Mouse (Mus musculus) ZHBTc4 (cell line): ENCODE data around the gene Phc2.
"Not testable (repeated sequence)": the region's sequence is repeated elsewhere in the genome, so short reads cannot be mapped to it uniquely, and the experiment has no call there.

Source experiments
- DNase-seq: peaks from one replicate; pipeline ENCODE4 v3.0.0-alpha.2; 2011; ENCODE audit warnings: low read depth, low spot score

Phc2 gene

DNA sequence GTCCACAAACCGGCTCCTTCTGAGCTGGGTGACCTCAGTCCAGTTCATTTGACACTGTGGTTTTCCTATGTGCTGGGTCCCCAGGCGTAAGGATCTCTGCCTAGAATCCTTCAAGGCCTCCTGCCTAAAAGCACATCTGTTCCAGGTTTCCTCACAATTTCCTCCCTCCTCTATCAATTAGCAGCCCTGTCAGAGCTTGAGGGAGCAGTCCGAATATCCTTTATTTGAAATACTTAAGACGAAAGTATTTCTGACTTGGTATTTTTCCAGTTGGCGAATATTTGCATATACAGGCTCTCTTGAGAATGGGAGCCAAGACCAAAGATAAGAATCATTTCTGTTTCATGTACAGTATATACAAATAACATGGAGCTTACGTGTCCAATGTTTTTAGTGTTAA is 8.6 kb upstream of the Phc2 start:
- DNase-seq: no peak

DNA sequence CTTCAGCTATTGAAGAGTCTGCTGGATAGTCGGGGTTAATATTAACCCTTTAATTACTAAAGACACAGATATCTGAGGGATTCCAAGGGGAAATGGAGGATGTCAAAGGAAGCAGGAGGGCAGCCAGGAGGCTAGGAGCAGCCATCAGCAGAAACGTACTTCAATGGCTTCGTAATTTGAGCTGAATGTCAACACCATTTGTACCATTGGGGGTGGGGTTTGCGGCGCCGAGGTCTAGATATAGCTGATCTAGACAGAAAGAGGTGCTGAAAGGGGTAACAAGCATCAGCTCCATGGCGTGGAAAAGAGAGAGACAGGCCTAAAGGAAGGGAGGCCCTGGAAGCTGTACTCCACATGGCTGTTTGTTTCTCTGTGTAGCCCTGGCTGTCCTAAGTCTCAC is 7.7 kb upstream of the Phc2 start:
- DNase-seq: no peak

- no peak for DNase-seq
These were observed 5.8 kb upstream of the Phc2 start for GRCm38 (mm10) chr4:128648567-128649255.

GRCm38 (mm10) chr4:128651530-128651929 is 3.0 kb upstream of the Phc2 start:
- no peak for DNase-seq

DNA sequence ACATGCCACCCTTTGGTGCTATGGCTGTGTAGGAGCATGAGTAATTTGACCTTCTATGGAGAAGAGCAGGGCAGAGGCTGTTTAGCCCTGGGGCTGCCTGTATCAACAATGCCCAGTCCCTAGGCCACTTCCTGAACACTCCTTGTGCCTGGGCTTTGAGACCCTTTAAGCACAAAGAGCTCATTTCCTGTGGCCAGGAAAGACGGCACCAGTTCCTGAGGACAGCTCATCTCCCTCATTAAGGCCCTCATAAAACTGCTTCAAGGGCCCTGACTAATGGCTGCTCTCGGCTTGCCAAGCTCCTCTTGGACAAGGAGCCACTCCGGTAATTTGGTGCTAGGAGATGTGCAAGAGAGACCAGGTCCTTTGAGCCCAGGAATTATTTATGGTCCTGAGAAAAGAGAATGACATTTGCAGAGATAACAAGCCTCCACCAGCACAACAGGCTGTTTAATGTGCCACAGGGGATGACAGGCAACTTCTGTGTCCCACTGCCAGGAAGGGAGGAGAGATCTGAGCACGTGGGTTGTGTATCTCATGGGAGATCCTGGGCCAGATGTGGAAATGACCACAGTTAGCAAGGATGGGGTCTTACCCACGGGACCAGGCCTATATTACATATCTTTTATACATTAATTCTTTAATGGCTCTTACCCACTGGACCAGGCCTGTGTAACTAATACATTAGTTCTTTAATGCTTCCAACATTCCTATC is 1.8 kb upstream of the Phc2 start:
- no peak for DNase-seq

DNA sequence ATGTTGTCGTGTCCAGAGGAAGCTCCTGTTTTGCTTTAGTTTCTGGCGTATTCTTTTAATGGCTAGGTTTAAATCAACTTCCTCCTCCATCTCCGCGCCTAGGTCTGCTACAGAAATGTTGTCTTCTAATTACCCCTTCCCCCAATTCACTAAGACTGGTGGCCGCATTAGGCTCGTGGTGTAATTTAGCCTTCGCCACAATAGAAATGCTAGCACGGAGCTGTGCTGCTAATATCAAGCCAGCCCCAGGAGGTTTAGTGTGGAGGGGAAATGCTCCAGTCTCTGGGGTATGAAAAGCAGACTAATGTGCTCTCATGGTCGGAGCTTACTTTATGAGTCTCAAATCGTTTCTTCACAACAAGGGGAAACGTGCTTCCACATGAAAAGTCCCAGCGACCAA is 944 bp downstream of the Phc2 start:
- no peak for DNase-seq

DNA sequence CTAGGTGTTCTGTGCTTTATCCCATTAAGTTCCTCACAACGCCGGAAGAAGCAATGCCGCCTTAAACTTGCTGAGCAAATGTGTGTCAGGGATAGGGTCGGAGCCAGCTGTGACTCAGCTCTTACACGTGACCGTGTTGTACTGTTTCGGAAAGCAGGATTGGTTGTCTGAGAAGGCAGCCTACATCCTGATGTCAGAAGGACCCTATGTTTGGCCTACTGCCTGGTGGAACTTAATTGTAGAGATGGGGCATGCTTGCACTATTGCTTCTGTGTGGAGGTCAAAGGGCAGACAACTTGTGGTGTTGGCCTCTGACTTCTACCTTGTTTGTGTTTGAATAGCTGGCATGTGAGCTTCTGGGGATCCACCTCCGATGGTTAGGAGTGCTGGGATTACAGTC is 5.7 kb downstream of the Phc2 start:
- peak; percentile 40 for DNase-seq

- DNase-seq: no peak
These were observed 6.6 kb downstream of the Phc2 start for GRCm38 (mm10) chr4:128661063-128661462.

DNA sequence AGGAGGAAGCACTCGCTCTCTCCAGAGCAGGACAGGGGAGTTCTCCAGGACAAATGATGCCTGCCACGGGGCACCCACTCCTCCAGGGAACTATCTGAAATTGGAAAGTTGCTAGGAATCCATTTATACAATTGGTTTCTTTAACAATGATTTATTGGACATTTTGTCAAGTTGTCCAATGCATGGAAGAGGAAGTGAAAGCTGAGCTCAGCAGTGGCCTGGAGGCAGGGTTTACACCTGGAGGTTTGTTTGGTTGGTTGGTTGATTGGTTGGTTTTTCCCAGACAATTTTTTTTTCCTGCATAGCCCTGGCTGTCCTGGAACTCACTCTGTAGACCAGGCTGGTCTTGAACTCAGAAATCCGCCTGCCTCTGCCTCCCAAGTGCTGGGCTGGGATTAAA is 9.5 kb downstream of the Phc2 start:
- DNase-seq: no peak

DNA sequence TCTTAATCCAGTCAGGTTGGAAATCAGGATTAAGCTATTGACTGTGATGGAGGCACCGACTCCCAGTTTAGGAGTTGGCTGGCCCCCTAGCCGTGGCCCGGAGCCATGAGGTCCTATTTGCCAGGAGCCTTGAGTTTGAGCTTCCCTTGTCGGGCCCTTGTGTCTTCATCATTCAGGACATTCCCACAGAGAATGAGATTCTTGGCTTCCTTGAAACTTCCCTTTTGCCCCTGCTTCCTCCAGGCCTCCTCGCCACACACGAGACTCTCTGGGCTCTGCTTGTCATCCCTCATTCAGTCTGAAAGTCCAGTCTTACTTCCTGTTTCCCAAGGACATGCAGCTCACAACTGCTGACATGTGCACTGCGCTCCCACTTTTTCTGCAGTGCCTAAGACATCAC is 11.9 kb downstream of the Phc2 start:
- not testable (repeated sequence) for DNase-seq

DNA sequence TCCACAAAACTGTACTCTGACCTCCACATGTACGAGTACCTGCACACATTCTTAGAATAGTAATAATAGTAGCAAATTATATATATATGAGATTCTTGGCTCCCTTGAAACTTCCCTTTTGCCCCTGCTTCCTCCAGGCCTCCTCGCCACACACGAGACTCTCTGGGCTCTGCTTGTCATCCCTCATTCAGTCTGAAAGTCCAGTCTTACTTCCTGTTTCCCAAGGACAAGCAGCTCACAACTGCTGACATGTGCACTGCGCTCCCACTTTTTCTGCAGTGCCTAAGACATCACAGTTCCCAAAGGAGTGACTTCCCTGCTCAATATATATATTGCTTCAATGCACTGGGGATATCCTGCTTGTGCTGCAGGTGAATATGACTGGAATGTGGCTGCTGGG is 12.7 kb downstream of the Phc2 start:
- not testable (repeated sequence) for DNase-seq

DNA sequence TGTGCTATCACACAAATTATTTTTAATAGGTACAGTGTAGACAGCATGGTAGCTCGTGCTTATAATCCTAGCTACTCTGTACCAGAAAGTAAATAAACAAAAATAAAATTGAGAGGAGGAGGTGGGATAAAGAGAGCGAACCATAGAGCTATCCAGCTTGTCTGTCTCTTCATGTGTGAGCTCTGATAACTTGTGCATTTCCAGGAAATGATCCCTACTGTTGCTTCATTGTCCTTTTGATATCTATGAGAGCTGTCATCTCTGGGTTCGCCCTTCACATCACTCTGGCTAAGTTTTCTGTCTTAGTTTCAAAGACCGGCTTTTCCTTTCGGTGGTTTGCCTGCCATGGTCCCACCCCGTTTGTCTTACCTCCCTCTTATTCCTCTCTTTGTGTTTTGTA is 14.7 kb downstream of the Phc2 start:
- no peak for DNase-seq

- peak; percentile 26 for DNase-seq
These were observed 16.2 kb downstream of the Phc2 start for GRCm38 (mm10) chr4:128670566-128671191.

DNA sequence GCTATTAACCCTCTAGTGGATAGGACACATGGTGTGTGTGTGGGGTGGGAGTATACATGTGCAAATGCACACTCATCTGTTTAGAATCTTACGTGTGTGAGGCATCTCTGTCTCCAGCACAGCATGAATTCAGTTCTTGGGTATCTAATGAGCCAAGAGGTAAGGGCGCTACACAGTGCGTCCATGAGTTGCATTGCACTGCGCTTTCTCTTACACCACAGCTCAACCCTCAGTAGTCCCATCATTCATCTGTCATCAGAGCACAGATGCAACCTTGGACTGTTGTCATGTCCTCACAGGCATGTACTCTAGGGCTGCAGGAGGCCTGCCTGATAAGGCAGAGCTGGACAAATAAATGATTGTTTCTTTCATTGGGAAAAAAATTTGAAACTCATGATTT is 18.0 kb downstream of the Phc2 start:
- no peak for DNase-seq

DNA sequence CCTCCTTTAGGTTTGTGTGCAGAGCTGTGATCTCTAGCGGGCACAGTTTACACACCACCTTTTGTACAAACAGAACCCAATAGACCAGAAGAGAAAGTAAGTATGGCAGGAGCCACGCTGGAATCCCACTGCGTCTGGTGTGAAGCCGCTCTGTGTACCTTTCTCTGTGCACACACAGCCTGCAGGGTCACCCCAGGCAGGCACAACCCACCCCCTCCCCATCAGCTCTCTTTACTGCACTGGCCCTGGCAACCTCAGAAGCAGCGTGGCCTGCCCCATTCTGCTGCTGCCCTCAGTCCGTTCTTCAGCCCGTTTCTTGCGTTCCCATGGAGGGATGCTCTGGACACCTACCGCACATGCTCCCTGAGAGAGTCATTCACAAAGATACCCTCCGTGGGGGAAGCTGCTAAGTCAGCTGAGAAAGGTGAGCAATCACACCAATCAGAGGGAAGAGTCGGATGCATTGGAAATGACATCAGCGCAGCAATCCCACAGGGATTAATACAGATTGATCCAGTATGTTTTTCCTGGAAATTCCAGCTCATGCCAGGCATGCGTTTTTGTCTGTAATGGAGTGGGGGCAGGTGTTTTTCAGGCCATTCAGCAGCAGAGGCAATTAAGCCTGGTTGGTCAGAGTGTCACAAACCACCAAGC is 24.2 kb downstream of the Phc2 start:
- no peak for DNase-seq

DNA sequence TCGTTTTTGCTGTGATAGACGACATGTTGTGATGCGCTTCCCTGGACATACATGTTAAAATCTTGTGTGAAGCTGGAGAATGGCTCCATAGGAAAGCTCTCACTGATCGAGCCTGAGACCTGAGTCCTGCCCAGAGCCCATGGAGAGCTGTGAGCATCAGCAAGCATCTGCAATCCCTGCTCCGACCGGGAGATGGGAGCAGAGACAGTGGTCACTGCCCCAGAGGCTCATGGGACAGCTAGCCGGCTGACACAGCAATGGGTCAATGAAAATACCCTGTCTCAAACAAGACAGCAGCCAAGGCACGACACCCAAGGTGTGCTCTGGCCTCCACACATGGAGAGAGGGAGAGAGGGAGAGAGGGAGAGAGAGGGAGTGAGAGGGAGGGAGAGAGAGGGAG is 26.6 kb downstream of the Phc2 start:
- peak; percentile 61 for DNase-seq

DNA sequence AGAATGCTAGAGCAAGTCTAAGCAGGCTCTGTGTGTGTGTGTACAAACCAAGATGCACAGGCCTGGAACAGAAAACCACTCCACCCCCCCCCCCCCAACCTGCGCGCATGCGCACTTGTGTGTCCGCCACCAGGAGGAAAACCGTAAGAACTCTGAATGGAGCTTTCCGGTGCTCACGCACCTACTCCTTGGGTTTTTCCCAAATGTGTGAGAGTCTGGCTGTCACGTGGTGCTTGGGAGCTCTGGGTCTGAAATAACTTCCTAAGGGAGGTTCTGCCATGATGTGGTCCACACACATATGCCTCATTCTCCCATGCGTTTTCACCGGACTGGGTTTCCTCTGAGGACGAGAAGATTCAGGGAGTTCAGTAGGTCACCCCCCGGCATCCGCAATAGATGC is 27.8 kb downstream of the Phc2 start:
- peak; percentile 66 for DNase-seq

DNA sequence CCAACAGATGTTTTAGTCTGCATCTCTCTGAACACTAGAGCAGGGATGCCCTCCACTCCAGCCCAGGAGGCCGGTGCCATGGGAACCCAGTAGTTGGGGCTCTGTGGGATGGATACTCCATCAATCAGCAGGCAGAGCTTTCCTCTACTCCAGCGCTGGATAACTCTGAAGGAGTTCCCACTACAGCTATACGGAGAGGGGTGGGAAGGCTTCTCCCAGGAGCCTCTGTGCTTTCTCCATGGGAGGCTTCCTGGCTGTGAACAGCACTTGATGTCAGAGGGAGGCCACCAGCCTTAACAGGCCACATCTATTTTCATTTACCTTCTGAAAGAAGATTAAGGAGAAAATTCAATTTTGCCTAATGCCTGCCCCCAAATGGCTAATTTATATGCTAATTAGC is 29.2 kb downstream of the Phc2 start:
- DNase-seq: no peak

DNA sequence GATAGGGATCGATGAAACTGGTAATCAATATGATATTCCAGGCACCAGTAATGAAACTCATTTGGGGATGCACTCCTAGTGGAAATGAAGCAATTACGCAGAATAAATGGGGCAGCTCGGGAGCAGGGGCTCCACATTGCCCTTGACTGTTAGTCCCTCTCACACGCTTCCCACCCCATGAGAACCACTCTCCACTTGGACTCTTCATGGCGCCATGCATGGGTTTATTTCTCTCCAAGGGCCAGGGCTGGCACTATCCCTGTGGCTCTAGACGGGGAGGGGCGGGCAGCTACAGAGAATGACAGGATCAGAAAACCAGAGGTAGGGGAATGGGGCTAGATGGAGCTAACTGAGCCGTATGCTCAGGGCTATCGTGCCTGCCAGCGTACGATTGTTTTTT is 29.6 kb downstream of the Phc2 start:
- DNase-seq: no peak

DNA sequence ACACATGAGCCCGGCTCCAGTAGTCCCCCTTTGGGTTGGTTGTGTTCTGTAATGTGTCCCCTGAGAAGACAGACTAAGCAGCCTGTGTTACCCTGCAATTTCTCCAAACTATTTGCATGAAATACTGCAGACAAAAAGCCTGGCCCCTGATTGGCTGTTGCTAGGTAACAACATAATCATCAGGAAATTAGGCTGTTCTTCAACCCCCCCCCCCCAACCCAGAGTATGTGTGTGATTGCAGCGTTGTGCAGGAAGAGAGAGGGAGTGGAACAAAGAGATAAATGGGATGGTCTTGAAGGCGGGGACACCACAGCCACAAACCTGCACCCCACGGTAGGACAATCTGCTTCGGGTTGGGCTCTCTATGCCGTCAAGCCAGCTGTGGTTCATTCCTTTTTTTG is 34.0 kb downstream of the Phc2 start:
- no peak for DNase-seq

- DNase-seq: no peak
These were observed 34.5 kb downstream of the Phc2 start for GRCm38 (mm10) chr4:128688976-128689375.

DNA sequence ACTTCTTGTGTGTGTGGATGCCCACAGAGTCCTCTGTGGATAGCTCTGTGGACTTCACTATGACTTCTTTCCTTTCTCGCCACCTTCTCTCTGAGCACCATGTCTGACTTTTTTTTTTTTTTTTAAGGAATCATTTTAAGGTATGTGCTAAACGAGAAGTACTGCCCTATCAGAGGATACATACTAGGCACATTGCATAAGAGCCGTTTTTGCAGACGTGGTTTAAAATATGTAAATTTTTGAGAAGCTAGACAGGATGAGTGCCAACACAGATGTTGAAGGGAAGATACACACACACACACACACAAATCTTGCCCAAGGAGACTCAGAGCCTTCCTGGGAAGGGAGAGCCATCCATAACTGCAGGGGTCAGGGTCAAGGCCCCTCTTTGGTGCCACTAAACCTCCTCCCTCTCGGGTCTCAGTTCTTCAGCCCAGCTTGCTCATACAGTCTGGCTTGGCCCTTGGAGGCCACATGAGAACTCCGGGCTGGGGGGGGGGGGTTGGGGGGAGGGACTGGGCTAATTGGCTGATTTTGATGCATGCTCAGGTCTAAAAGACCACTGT is 35.3 kb downstream of the Phc2 start:
- DNase-seq: no peak
